Mouse (Mus musculus) liver, adult 2 months (tissue): ENCODE data around the gene Rdh9.

Experiments used
- CTCF ChIP-seq: fragments of 200-500 bp; IDR thresholded peaks from 2 replicates; pipeline ENCODE4 v1.5.1; 2011; ENCODE audit warnings: low read depth, low read length, control low read depth
- POLR2A ChIP-seq: fragments of 200-500 bp; IDR thresholded peaks from 2 replicates; pipeline ENCODE4 v1.6.1; 2011; ENCODE audit warnings: low read length, control low read depth; ENCODE audit not compliant: insufficient read depth; ENCODE audit errors: extremely low read depth

GRCm38 (mm10) chr10:127776011-127776410 is at the start of gene Rdh9:
- no peak for TF ChIP-seq CTCF
- no peak for TF ChIP-seq POLR2A
